15 mouse cellular contexts compared by ENCODE assay signal in genomic region chr15:36975256-36975620, GRCm38 (mm10).
"Had no signal": no experiment of that assay in that cellular context is flagged by ENCODE, and none has a peak within 500 bp of the region (broad histone marks: within the 10 kb centered on the region; RNA-seq: fewer than 3 reads in every experiment).

No protein-coding gene starts in this region.

- H3K4me2 ChIP-seq: kidney, embryonic 15.5 days; midbrain, embryonic 11.5 days had no signal

- H3K9ac ChIP-seq: kidney, embryonic 15.5 days; liver, embryonic 14.5 days had no signal

- DNase-seq: kidney, adult 11 months; kidney, adult 8-10 months; kidney, postnatal 10 days; layer of hippocampus, adult 9-11 months; layer of hippocampus, postnatal 36 days; lung, adult 2 months; lung, postnatal 14 days; lung, postnatal 4 days; midbrain, embryonic 14.5 days; thymus, postnatal 25 days had no signal

- H3K4me3 ChIP-seq: kidney, embryonic 15.5 days; layer of hippocampus, adult 2 months; left cerebral cortex, adult 2 months had no signal

- H3K27ac ChIP-seq: kidney, embryonic 15.5 days; left cerebral cortex, adult 2 months; liver, embryonic 14.5 days had no signal

- H3K9me3 ChIP-seq: kidney, embryonic 15.5 days had no signal

- H3K36me3 ChIP-seq: kidney, embryonic 15.5 days had no signal

- H3K27me3 ChIP-seq: kidney, embryonic 15.5 days had no signal
